In the genomic region with DNA sequence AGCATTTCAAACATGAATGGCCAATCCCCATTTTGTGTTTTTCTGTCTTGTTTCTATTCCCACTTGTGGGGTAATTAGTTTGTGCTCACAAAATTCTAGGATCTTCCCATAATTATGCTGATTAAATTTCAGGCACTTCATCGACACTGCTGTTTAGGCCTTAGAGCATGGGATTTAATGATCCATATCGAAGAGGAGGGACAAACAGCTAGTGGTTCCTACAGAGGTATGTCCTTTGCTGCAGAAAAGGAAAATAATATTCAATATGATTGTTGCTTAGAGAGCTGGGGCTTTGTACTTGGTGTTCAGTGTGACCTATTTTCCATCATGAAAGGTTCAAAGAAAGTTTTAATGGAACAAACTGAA, we compare ENCODE assay signal across 19 mouse cellular contexts.
A peak's percentile ranks its signal among the peaks of the same experiment; 100 is the strongest.
DNase-seq lines count a peak whose midpoint lies in the region; ATAC-seq lines count a peak whose summit lies in the region.
"Had no signal": no experiment of that assay in that cellular context is flagged by ENCODE, and none has a peak within 500 bp of the region (broad histone marks: within the 10 kb centered on the region; RNA-seq: fewer than 3 reads in every experiment).

No protein-coding gene starts in this region.

- DNase-seq in forebrain, embryonic 14.5 days (ENCODE audit: low spot score), result no peak
- no peak for DNase-seq in hindbrain, embryonic 10.5 days (ENCODE audit: low spot score)
- no peak for DNase-seq in neural tube, embryonic 10.5 days (ENCODE audit: extremely low spot score, low spot score)
- DNase-seq: adrenal gland, adult 2 months; cerebellum, adult 11 months; cerebellum, adult 9-11 months; gastrocnemius, adult 2 months; gastrocnemius, postnatal 14 days; heart, adult 11 months; kidney, adult 18-20 months had no signal

- H3K27me3 ChIP-seq in forebrain, embryonic 16.5 days (replicated peaks; ENCODE audit: control insufficient read depth, insufficient read depth, low read length), result no peaks in the 10 kb centered on the region
- no peaks in the 10 kb centered on the region for H3K27me3 ChIP-seq in forebrain, embryonic 14.5 days (replicated peaks; ENCODE audit: control insufficient read depth, insufficient read depth, low read length)
- no peaks in the 10 kb centered on the region for H3K27me3 ChIP-seq in hindbrain, embryonic 16.5 days (replicated peaks; ENCODE audit: control insufficient read depth, insufficient read depth, low read length)
- H3K27me3 ChIP-seq in hindbrain, embryonic 10.5 days (ENCODE audit: insufficient read depth, poor library complexity, severe bottlenecking), result no peaks in the 10 kb centered on the region
- no peaks in the 10 kb centered on the region for H3K27me3 ChIP-seq in neural tube, embryonic 14.5 days (ENCODE audit: control insufficient read depth, insufficient read depth, low read length)
- H3K27me3 ChIP-seq: embryonic facial prominence, embryonic 12.5 days; embryonic facial prominence, embryonic 15.5 days; forebrain, embryonic 12.5 days had no signal

- H3K4me2 ChIP-seq in forebrain, embryonic 16.5 days (ENCODE audit: low read length), result no peak overlapping the region
- H3K4me2 ChIP-seq in forebrain, embryonic 14.5 days (ENCODE audit: low read length), result no peak overlapping the region
- no peak overlapping the region for H3K4me2 ChIP-seq in hindbrain, embryonic 16.5 days (ENCODE audit: low read length)
- H3K4me2 ChIP-seq in neural tube, embryonic 14.5 days (ENCODE audit: low read depth, low read length), result no peak overlapping the region
- H3K4me2 ChIP-seq: embryonic facial prominence, embryonic 12.5 days; embryonic facial prominence, embryonic 15.5 days; forebrain, embryonic 12.5 days; heart, embryonic 11.5 days had no signal

- no peak overlapping the region for H3K4me3 ChIP-seq in forebrain, embryonic 16.5 days (replicated peaks; ENCODE audit: low read length)
- no peak overlapping the region for H3K4me3 ChIP-seq in forebrain, embryonic 14.5 days (ENCODE audit: low read depth, low read length)
- H3K4me3 ChIP-seq in hindbrain, embryonic 16.5 days (ENCODE audit: low read length), result no peak overlapping the region
- no peak overlapping the region for H3K4me3 ChIP-seq in hindbrain, embryonic 10.5 days
- no peak overlapping the region for H3K4me3 ChIP-seq in neural tube, embryonic 14.5 days (ENCODE audit: low read depth, low read length)
- H3K4me3 ChIP-seq: embryonic facial prominence, embryonic 12.5 days; embryonic facial prominence, embryonic 15.5 days; forebrain, embryonic 12.5 days; gastrocnemius, adult 2 months had no signal

- 0 out of 2 replicates have a peak, but pooled peaks cover 6% of the 10 kb centered on the region for H3K4me1 ChIP-seq in forebrain, embryonic 16.5 days (replicated peaks; ENCODE audit: control insufficient read depth, insufficient read depth, low read length)
- no peaks in the 10 kb centered on the region for H3K4me1 ChIP-seq in forebrain, embryonic 14.5 days (ENCODE audit: control insufficient read depth, insufficient read depth, low read length)
- H3K4me1 ChIP-seq in hindbrain, embryonic 16.5 days (ENCODE audit: control insufficient read depth, insufficient read depth, low read depth, low read length), result no peaks in the 10 kb centered on the region
- H3K4me1 ChIP-seq in hindbrain, embryonic 10.5 days (replicated peaks), result no peaks in the 10 kb centered on the region
- H3K4me1 ChIP-seq in neural tube, embryonic 14.5 days (ENCODE audit: control insufficient read depth, insufficient read depth, low read length), result no peaks in the 10 kb centered on the region
- H3K4me1 ChIP-seq: embryonic facial prominence, embryonic 12.5 days; embryonic facial prominence, embryonic 15.5 days; forebrain, embryonic 12.5 days had no signal

- 0 out of 2 replicates have a peak, but pooled peaks have one; percentile 26 for ATAC-seq in forebrain, embryonic 16.5 days
- no peak for ATAC-seq in forebrain, embryonic 14.5 days
- ATAC-seq in hindbrain, embryonic 16.5 days, result peak; percentile 48; the same call in 1 of the 2 replicates
- peak; percentile 75; the same call in 1 of the 2 replicates for ATAC-seq in neural tube, embryonic 14.5 days (ENCODE audit: low read depth)
- ATAC-seq: CD4-positive, CD25-positive, alpha-beta regulatory T cell, adult 4 months; inflammation-experienced regulatory T-cells, adult 6 months had no signal

- WGBS in forebrain, embryonic 16.5 days, result 62% methylated on average over 2 of the region's 2 CpGs
- WGBS in forebrain, embryonic 14.5 days, result 75% methylated on average over 2 of the region's 2 CpGs
- WGBS in hindbrain, embryonic 16.5 days, result 61% methylated on average over 2 of the region's 2 CpGs
- WGBS in hindbrain, embryonic 10.5 days, result 84% methylated on average over 2 of the region's 2 CpGs
- WGBS in neural tube, embryonic 14.5 days, result 64% methylated on average over 2 of the region's 2 CpGs

- H3K36me3 ChIP-seq in forebrain, embryonic 16.5 days (ENCODE audit: control insufficient read depth, insufficient read depth), result no peaks in the 10 kb centered on the region
- no peaks in the 10 kb centered on the region for H3K36me3 ChIP-seq in forebrain, embryonic 14.5 days (ENCODE audit: control insufficient read depth, insufficient read depth, low read length)
- H3K36me3 ChIP-seq in hindbrain, embryonic 16.5 days (ENCODE audit: control insufficient read depth, insufficient read depth, low read length), result no peaks in the 10 kb centered on the region
- H3K36me3 ChIP-seq in hindbrain, embryonic 10.5 days, result no peaks in the 10 kb centered on the region
- H3K36me3 ChIP-seq in neural tube, embryonic 14.5 days (ENCODE audit: control insufficient read depth, insufficient read depth, low read length), result no peaks in the 10 kb centered on the region
- H3K36me3 ChIP-seq: embryonic facial prominence, embryonic 12.5 days; embryonic facial prominence, embryonic 15.5 days; forebrain, embryonic 12.5 days had no signal

- H3K27ac ChIP-seq in forebrain, embryonic 16.5 days (ENCODE audit: low read length), result no peak overlapping the region
- H3K27ac ChIP-seq in forebrain, embryonic 14.5 days (ENCODE audit: low read depth, low read length), result no peak overlapping the region
- no peak overlapping the region for H3K27ac ChIP-seq in hindbrain, embryonic 16.5 days (ENCODE audit: low read depth, low read length)
- no peak overlapping the region for H3K27ac ChIP-seq in hindbrain, embryonic 10.5 days
- H3K27ac ChIP-seq in neural tube, embryonic 14.5 days (ENCODE audit: low read depth, low read length), result no peak overlapping the region
- H3K27ac ChIP-seq: embryonic facial prominence, embryonic 12.5 days; embryonic facial prominence, embryonic 15.5 days; forebrain, embryonic 12.5 days; gastrocnemius, adult 2 months had no signal

- H3K9me3 ChIP-seq in forebrain, embryonic 16.5 days (ENCODE audit: control insufficient read depth, low read length), result no peaks in the 10 kb centered on the region
- no peaks in the 10 kb centered on the region for H3K9me3 ChIP-seq in forebrain, embryonic 14.5 days (replicated peaks; ENCODE audit: control insufficient read depth, low read length)
- H3K9me3 ChIP-seq in hindbrain, embryonic 16.5 days (ENCODE audit: control insufficient read depth, low read length), result no peaks in the 10 kb centered on the region
- H3K9me3 ChIP-seq in hindbrain, embryonic 10.5 days, result no peaks in the 10 kb centered on the region
- H3K9me3 ChIP-seq in neural tube, embryonic 14.5 days (ENCODE audit: control insufficient read depth, low read length), result no peaks in the 10 kb centered on the region
- H3K9me3 ChIP-seq: embryonic facial prominence, embryonic 12.5 days; embryonic facial prominence, embryonic 15.5 days; forebrain, embryonic 12.5 days had no signal

- H3K9ac ChIP-seq in forebrain, embryonic 16.5 days (replicated peaks; ENCODE audit: low read depth, low read length), result no peak overlapping the region
- no peak overlapping the region for H3K9ac ChIP-seq in forebrain, embryonic 14.5 days (ENCODE audit: low read length)
- no peak overlapping the region for H3K9ac ChIP-seq in hindbrain, embryonic 16.5 days (ENCODE audit: low read depth, low read length)
- H3K9ac ChIP-seq in neural tube, embryonic 14.5 days (replicated peaks; ENCODE audit: low read depth, low read length), result no peak overlapping the region
- H3K9ac ChIP-seq: embryonic facial prominence, embryonic 12.5 days; embryonic facial prominence, embryonic 15.5 days; forebrain, embryonic 12.5 days had no signal
